Mouse (Mus musculus) small intestine, adult 2 months (tissue): ENCODE data around the gene Prtg.

Experiments used
- CTCF ChIP-seq: fragments of 200-500 bp; IDR thresholded peaks from 2 replicates; pipeline ENCODE4 v1.5.1; 2012; ENCODE audit warnings: low read depth, mild to moderate bottlenecking, control low read depth, inconsistent platforms, low read length, moderate library complexity, mixed read lengths; ENCODE audit not compliant: insufficient replicate concordance, insufficient read length; ENCODE audit errors: extremely low read depth
- POLR2A ChIP-seq: fragments of 200-500 bp; IDR thresholded peaks from 2 replicates; pipeline ENCODE4 v1.6.1; 2012; ENCODE audit warnings: low read depth, mild to moderate bottlenecking, control low read depth, inconsistent platforms, low read length, moderate library complexity

GRCm38 (mm10) chr9:72856721-72857120 is 50.0 kb downstream of the Prtg start:
- TF ChIP-seq CTCF (no peak), POLR2A (no peak)
